Comparison of ENCODE assay signal across 8 mouse cellular contexts in the genomic region with DNA sequence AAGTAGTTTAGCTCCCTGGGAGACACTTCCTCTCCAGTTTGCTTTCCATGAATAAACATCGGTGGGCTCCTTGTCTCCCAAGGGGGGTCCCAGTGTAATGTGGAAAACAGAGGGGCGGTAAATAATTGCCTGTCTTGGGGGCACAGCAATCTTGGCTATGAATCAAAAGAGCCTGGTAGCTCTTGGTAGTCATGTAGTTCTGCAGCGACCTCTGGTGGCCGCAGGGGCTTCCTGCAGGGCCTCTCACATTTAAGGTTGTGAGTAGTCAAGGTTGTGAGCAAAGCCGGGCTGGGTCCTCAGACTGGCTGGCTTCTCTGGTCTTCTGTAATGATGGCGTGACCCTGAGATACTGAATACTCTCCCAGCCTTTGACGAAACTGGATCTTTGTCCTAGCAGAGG. TPM values are rescaled to one million over a fixed set of nuclear protein-coding genes. Genes with fewer than 3 reads are reported as not detected.
DNase-seq lines count a peak whose midpoint lies in the region; ATAC-seq and TF ChIP-seq lines count a peak whose summit lies in the region.

No protein-coding gene starts in this region.

- H3K9me3 ChIP-seq in forebrain, postnatal 0 days (ENCODE audit: low read length): no peaks in the 10 kb centered on the region
- H3K9me3 ChIP-seq in hindbrain, embryonic 14.5 days (ENCODE audit: control insufficient read depth, low read length): no peaks in the 10 kb centered on the region

- TF ChIP-seq CTCF in forebrain, postnatal 0 days (IDR thresholded peaks at IDR 0.05; ENCODE audit: low read depth): peak; percentile 93
- TF ChIP-seq CTCF in spleen, adult 2 months (IDR thresholded peaks at IDR 0.05; ENCODE audit: extremely low read depth, insufficient read depth, insufficient read length, insufficient replicate concordance): peak; percentile 57; the same call in 1 of the 2 replicates

- peaks cover 46% of the 10 kb centered on the region for H3K36me3 ChIP-seq in forebrain, postnatal 0 days (ENCODE audit: insufficient read depth)
- peaks cover 8% of the 10 kb centered on the region; the same call in 1 of the 2 replicates for H3K36me3 ChIP-seq in hindbrain, embryonic 14.5 days (replicated peaks; ENCODE audit: control insufficient read depth, insufficient read depth)
- no peaks in the 10 kb centered on the region for H3K36me3 ChIP-seq in spleen, adult 2 months (ENCODE audit: control insufficient read depth, insufficient read depth, low read length)

- no peak overlapping the region for H3K4me2 ChIP-seq in forebrain, postnatal 0 days (ENCODE audit: low read depth)
- H3K4me2 ChIP-seq in hindbrain, embryonic 14.5 days (replicated peaks): no peak overlapping the region

- peak; percentile 68; the same call in 1 of the 2 replicates for ATAC-seq in forebrain, postnatal 0 days
- ATAC-seq in hindbrain, embryonic 14.5 days (ENCODE audit: low FRiP score): peak; percentile 21; the same call in 1 of the 2 replicates

- no peaks in the 10 kb centered on the region for H3K27me3 ChIP-seq in forebrain, postnatal 0 days (ENCODE audit: insufficient read depth, low read length)
- no peaks in the 10 kb centered on the region for H3K27me3 ChIP-seq in hindbrain, embryonic 14.5 days (ENCODE audit: control insufficient read depth, insufficient read depth, low read length)
- H3K27me3 ChIP-seq in spleen, adult 2 months (ENCODE audit: control insufficient read depth, insufficient read depth, low read length): no peaks in the 10 kb centered on the region

- no peak overlapping the region for H3K9ac ChIP-seq in forebrain, postnatal 0 days
- no peak overlapping the region for H3K9ac ChIP-seq in hindbrain, embryonic 14.5 days

- no peaks in the 10 kb centered on the region for H3K4me1 ChIP-seq in forebrain, postnatal 0 days (ENCODE audit: insufficient read depth)
- H3K4me1 ChIP-seq in hindbrain, embryonic 14.5 days (replicated peaks; ENCODE audit: control insufficient read depth, insufficient read depth, low read length): no peaks in the 10 kb centered on the region
- H3K4me1 ChIP-seq in spleen, adult 2 months (ENCODE audit: control insufficient read depth, insufficient read depth, insufficient read length): no peaks in the 10 kb centered on the region

- no peak overlapping the region for H3K4me3 ChIP-seq in forebrain, postnatal 0 days (ENCODE audit: low read depth, low read length)
- no peak overlapping the region for H3K4me3 ChIP-seq in hindbrain, embryonic 14.5 days (replicated peaks; ENCODE audit: low read length)
- H3K4me3 ChIP-seq in spleen, adult 2 months (ENCODE audit: extremely low read depth, insufficient read depth, insufficient read length): no peak overlapping the region

- no peak for TF ChIP-seq POLR2A in spleen, adult 2 months (IDR thresholded peaks at IDR 0.05; ENCODE audit: low read depth, low read length)

- no peak overlapping the region for H3K27ac ChIP-seq in forebrain, postnatal 0 days (ENCODE audit: low read depth, low read length)
- no peak overlapping the region for H3K27ac ChIP-seq in hindbrain, embryonic 14.5 days
- no peak overlapping the region for H3K27ac ChIP-seq in spleen, adult 2 months (ENCODE audit: insufficient read depth, low read length)

- 29% methylated on average over 7 of the region's 7 CpGs for WGBS in forebrain, postnatal 0 days
- WGBS in hindbrain, embryonic 14.5 days: 34% methylated on average over 7 of the region's 7 CpGs
- 23% methylated on average over 7 of the region's 7 CpGs for WGBS in spleen, adult 2 months

- DNase-seq in gastrocnemius, adult 18-20 months (ENCODE audit: low spot score): peak; percentile 54
- no peak for DNase-seq in gastrocnemius, postnatal 25 days
- DNase-seq in c-Kit-positive CD71-positive TER-119-positive erythroid progenitor cells, embryonic 14.5 days (ENCODE audit: low spot score): peak; percentile 61
- DNase-seq in forebrain, postnatal 0 days: peak; percentile 91
- peak; percentile 93 for DNase-seq in hindbrain, embryonic 14.5 days (ENCODE audit: low spot score)
- DNase-seq in left cerebral cortex, adult 11 months (ENCODE audit: low spot score): peak; percentile 63
- DNase-seq in mesoderm, embryonic 11.5 days (ENCODE audit: low read depth, low spot score): peak; percentile 84
- DNase-seq in spleen, adult 2 months (ENCODE audit: low read depth in 1 of 2, low spot score in 2 of 2): no peak

RNA-seq across cellular contexts. Expression of gene Dzip1l, which starts 33.1 kb away (rescaled TPM):
- 1 to 10 TPM in 1 of 2 experiments, under 1 TPM in 1; 0.75 to 1.6 TPM for total RNA-seq in gastrocnemius, adult 18-20 months (2021)
- 1 to 10 TPM; 1.9 to 2.0 TPM for total RNA-seq in gastrocnemius, postnatal 25 days (2021)
- 19.9 and 21.7 TPM in 2 replicates for total RNA-seq in forebrain, postnatal 0 days (2014; rRNA removed)
- polyA plus RNA-seq in forebrain, postnatal 0 days (2015; fragmentation: Nextera tagmentation; extraction: Ambion mirVana): 5.8 and 8.9 TPM in 2 replicates
- polyA plus RNA-seq in hindbrain, embryonic 14.5 days (2014; fragmentation: Nextera tagmentation; extraction: Ambion mirVana): 6.6 and 7.9 TPM in 2 replicates
- polyA plus RNA-seq in spleen, adult 2 months (2012; rRNA removed): 1.7 and 2.1 TPM in 2 replicates

RNA-seq across cellular contexts. Expression of gene A4gnt, which starts 50.1 kb away (rescaled TPM):
- not detected for total RNA-seq in gastrocnemius, adult 18-20 months (2021)
- total RNA-seq in gastrocnemius, postnatal 25 days (2021): not detected
- 0.57 TPM in 1 of 2 replicates, not detected in the other for total RNA-seq in forebrain, postnatal 0 days (2014; rRNA removed)
- not detected in 2 replicates for polyA plus RNA-seq in forebrain, postnatal 0 days (2015; fragmentation: Nextera tagmentation; extraction: Ambion mirVana)
- polyA plus RNA-seq in hindbrain, embryonic 14.5 days (2014; fragmentation: Nextera tagmentation; extraction: Ambion mirVana): not detected in 2 replicates
- not detected in 2 replicates for polyA plus RNA-seq in spleen, adult 2 months (2012; rRNA removed)

RNA-seq across cellular contexts. Expression of gene Cldn18, which starts 54.7 kb away (rescaled TPM):
- total RNA-seq in gastrocnemius, adult 18-20 months (2021): not detected
- total RNA-seq in gastrocnemius, postnatal 25 days (2021): not detected
- not detected in 2 replicates for total RNA-seq in forebrain, postnatal 0 days (2014; rRNA removed)
- polyA plus RNA-seq in forebrain, postnatal 0 days (2015; fragmentation: Nextera tagmentation; extraction: Ambion mirVana): not detected in 2 replicates
- not detected in 2 replicates for polyA plus RNA-seq in hindbrain, embryonic 14.5 days (2014; fragmentation: Nextera tagmentation; extraction: Ambion mirVana)
- not detected in 2 replicates for polyA plus RNA-seq in spleen, adult 2 months (2012; rRNA removed)

Comparison
In these comparisons a context has a peak if more than half of its experiments do, and no peak if none do; other contexts are left out.
1. DNase-seq: peak in gastrocnemius, adult 18-20 months (single experiment), c-Kit-positive CD71-positive TER-119-positive erythroid progenitor cells, embryonic 14.5 days (single experiment), forebrain, postnatal 0 days (single experiment), hindbrain, embryonic 14.5 days (single experiment), left cerebral cortex, adult 11 months (single experiment) and mesoderm, embryonic 11.5 days (single experiment); none in gastrocnemius, postnatal 25 days (single experiment) and spleen, adult 2 months (0 of 2).